Mouse (Mus musculus): ENCODE measurements around the gene Ric3.

GRCm38 (mm10) chr7:109083813-109084184 is 668 bp upstream of the Ric3 start:
- no peak for TF ChIP-seq CTCF (IDR thresholded peaks at IDR 0.05; ENCODE audit: low read depth, low read length)
- TF ChIP-seq POLR2A (IDR thresholded peaks at IDR 0.05; ENCODE audit: borderline replicate concordance, low read depth, low read length): no peak

Measured in bone marrow macrophage, adult 2 months (primary cell).